Mouse (Mus musculus) myocyte (in vitro differentiated cells): Measurements from ENCODE around the gene Myo1g.

Experiments
- CEBPB ChIP-seq: IDR thresholded peaks from 2 replicates; pipeline ENCODE4 v1.6.1; 2011; ENCODE audit warnings: mild to moderate bottlenecking, moderate library complexity; ENCODE audit not compliant: poor library complexity, insufficient read depth, severe bottlenecking
- E2F4 ChIP-seq: IDR thresholded peaks from one replicate; pipeline ENCODE4 v1.6.1; 2011; ENCODE audit warnings: mild to moderate bottlenecking, control low read depth, moderate library complexity; ENCODE audit not compliant: insufficient read depth
- MYOD1 ChIP-seq, 3 experiments: IDR thresholded peaks; one replicate each; pipeline ENCODE4 v1.6.1; 2011; ENCODE audit warnings: control low read depth in 2 of 3, low read depth in 2 of 3, mild to moderate bottlenecking in 2 of 3, moderate library complexity in 1 of 3; ENCODE audit not compliant: insufficient read length in 2 of 3, control insufficient read depth in 1 of 3
- POLR2A ChIP-seq: IDR thresholded peaks from one replicate; pipeline ENCODE4 v1.6.1; 2011; ENCODE audit warnings: low read depth, mild to moderate bottlenecking, control low read depth, moderate library complexity; ENCODE audit not compliant: insufficient read length
- POLR2AphosphoS2 ChIP-seq: IDR thresholded peaks from one replicate; pipeline ENCODE4 v1.6.1; 2011; ENCODE audit warnings: low read depth, control low read depth; ENCODE audit not compliant: insufficient read length
- TCF12 ChIP-seq: IDR thresholded peaks from one replicate; pipeline ENCODE4 v1.6.1; 2011; ENCODE audit warnings: mild to moderate bottlenecking, control low read depth; ENCODE audit not compliant: poor library complexity, insufficient read depth, severe bottlenecking
- USF1 ChIP-seq: IDR thresholded peaks from one replicate; pipeline ENCODE4 v1.6.1; 2011; ENCODE audit warnings: low read depth, mild to moderate bottlenecking, control low read depth, moderate library complexity

DNA sequence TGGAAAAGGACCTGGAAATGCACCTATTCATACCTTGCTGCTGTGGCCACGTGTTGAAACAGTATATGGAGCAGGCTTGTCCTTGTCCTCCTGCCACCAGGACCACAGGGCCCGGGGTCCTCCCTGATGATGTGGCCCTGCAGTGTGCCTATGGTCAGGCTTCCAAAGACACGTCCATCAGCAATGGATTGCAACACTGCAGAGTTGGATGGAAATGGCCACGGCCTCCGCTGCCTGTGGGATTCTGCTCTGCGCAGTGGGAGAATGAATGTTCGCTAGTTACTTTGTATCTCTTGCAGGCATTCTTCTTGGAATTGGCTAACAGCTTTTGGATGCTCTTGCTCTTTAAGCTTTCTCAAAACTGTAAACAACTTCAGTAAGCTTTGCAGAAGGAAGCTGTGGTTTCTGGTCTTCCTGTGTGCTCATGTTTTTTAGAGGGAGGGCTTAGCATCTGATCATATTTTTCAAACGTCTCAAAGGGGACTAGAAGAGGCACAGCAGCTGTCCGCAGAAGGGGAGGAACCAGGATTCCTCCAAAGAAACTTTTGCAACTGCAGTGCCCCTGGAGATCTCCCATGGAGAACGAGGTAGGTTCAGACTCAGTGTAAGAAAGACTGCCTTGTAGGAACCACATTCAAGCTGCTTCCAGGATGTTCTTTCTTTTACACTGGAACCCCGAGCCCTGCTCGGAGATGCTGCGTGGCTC, 40.0 kb upstream of the Myo1g start:
- TF ChIP-seq CEBPB, result no peak
- no peak for TF ChIP-seq POLR2A
- no peak for TF ChIP-seq E2F4
- no peak for TF ChIP-seq TCF12
- TF ChIP-seq POLR2AphosphoS2, result no peak
- TF ChIP-seq USF1, result no peak
- TF ChIP-seq MYOD1 (IDR thresholded peaks at IDR 0.05; ENCODE audit: control insufficient read depth in 1 of 3, insufficient read length in 2 of 3, low read depth in 2 of 3), result no peak
